Mouse (Mus musculus): Measurements from ENCODE around the gene Scarb2.

DNA sequence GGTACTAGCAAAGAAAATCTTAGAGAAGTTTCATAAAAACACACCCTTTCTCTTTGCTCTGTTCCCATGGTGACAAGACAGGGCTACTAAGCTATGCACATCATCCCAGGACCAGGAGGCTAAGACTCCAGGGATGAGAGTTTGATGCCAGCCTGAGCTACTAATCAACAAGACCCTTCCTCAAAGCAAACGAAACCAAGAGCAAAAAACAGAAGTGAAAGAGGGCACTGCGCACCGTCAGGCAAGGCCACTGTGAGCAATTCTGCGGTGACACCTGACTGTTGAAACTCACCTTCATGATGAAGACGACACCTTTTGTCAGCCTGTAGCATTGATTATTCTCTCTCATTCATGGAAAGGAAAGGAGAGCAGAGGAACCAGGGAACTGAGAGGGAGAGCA, 53.8 kb downstream of the Scarb2 start:
- no peak for TF ChIP-seq GATA1 (IDR thresholded peaks at IDR 0.05; ENCODE audit: borderline replicate concordance, low read length)
- no peak for TF ChIP-seq FLI1 (IDR thresholded peaks at IDR 0.05; ENCODE audit: low read length)

All from megakaryocyte, embryonic 14.5 days (primary cell).